Mouse (Mus musculus): ENCODE data around the gene Rab7.

Gene Rab7

DNA sequence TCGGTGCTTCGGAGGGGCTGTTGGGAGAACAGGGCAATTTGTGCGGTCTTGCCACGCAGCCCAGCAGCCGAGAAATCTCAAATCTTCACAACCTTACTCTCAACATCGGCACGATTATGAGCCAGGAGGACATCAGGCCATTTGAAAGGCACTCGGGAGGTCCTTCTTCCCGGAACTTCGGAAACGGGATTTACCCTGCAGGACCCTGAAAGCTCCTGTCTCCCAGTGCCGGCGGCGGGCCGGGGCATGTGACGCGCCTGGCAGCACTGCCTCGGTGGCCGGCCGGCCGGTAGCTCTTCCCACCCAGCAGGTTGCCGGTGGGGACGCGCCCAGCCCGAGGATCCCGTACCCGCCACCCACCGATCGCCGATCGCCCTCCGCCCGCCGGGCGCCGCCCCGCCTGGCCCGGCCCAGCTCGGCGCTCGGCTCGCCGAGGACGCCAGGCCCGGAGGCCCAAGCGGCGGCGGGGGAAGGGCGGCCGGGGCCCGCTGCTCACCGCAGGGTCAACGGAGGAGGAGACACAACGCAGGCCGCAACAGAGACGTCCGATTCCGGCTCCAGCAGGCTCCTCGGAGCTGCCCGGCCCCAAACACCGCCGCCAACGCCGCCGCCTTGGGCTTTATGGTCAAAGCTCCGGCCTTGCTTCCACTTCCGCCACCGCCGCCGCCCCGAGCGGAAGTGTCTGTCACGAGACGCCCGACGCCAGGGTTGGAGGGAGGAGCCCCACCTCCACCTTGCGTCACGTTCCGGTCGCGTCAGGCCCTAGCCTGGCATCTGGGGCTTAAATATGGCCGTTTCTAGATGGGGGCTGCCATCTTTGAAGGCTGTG, at the start of gene Rab7:
Gene Rab7, minus strand, starts transcription at position 694 of the 829 bp plus-strand sequence.
- peak; percentile 98 for DNase-seq

DNA sequence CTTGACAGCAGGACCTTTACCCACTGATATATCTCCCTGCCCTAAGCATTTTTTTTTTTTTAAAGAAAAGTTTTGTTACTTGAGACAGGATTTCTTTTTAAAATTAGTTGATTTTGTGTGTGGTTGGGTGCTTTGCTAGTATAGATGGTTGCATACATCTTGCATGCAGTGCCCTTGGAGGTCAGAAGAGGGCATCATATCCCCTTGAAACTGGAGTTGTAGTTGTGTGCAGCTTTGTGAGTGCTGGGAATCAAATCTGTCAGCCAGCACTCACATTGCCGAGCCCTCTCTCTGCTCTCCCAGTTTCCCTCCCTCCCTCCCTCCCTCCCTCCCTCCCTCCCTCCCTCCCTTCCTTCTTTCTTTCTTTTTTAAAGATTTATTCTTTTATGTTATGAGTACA, 43.9 kb upstream of the Rab7 start:
- no peak for DNase-seq

DNA sequence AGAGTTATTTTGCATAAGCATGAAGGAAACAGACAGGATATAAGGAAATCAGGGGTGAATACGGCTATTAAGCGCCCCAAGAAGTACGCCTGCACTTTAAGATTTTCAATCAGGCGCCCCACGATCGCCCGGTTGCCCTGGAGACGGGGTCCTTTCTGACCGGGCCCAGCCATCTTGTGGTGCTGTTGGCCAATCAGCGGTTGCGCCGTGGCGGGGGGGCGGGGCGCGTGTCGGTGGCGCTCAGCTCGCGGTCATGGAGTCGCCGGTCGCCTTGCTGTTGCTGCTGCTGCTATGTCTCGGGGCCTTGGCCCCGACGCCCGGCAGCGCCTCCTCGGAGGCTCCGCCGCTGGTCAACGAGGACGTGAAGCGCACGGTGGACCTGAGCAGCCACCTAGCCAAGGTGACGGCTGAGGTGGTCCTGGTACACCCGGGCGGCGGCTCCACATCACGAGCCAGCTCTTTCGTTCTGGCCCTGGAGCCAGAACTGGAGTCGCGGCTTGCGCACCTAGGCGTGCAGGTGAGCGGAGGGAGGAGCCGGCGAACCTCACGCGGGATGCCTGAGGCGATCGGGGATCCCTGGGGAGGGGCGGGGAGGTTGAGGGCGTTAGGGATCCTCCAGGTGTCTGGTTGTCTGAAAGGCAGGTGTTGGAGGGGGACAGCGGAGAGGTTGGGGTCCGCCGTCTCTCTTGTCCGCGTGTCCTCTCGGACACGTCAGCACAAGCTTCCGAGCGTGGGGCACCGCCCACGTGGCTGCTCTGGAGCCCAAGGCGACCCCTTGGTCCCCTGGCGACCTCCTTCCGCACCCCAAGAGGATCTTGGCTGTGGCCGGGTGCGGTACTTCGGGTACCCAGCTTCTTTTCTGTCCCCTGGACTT, 39.4 kb upstream of the Rab7 start, which contains the start of gene Rpn1:
Gene Rpn1, plus strand, starts transcription at position 205 of the 874 bp plus-strand sequence.
- peak; percentile 99 for DNase-seq

DNA sequence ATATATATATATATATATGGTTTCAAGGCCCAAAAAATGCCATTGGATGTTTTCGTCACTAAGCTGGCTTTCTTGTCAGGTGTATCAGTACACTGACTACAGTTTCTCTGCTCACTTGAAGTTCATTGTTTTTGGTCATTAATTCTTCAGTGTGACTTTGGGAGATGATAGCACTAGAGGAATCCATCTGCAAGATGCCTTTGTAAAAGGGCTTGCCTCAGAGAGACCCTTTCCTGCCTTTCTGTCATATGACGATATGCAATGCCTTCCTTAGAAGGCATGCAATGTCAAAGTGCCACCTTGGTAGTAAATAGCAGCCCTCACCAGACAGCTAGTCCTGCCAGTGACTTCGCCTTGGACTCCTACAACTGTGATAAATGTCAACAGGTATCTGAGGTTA, 38.6 kb upstream of the Rab7 start:
- DNase-seq = peak; percentile 13

DNA sequence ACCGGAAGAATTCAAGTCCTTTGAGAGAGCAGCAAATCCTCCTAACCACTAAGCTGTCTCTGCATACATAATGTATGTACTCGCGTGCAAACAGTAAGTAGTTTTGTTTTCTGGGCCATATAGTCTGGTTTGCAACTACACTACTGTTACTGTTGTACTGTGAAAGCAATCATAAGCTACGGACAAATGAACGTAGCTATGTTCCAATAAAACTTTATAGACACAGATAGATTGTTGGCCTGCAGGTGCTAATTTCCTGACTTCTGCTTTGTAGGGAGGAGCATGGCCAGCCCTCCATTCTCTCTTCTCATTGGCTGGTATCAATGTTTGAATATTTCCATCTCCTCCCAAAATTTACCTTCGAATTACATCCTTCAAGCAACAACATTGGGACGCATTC, 38.0 kb upstream of the Rab7 start:
- no peak for DNase-seq

DNA sequence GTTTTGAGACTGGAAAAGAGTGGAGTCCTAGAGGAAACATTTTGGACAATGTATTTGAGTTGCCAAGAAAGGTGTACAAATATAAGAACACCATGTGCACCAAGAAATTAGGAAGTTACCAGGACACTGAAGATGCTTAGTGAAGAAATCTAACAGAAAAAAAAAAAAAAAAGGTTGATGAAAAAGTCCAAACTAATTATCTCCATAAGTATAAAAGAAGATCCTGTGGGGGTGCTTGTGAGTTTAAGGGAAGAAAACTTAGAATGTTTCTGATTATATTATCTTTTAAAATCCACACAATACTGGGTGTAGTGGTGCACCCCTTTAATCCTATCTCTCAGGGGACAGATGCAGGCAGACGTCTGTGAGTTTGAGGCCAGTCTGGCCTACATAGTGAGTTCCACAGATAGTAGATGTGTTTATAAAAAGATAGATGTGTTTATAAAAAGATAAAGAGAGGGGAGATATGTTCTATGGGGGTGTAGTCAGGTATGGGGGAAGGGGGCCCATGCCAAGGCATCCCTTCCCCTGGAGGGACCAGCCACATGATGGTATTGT, 31.0 kb upstream of the Rab7 start:
- no peak for DNase-seq

DNA sequence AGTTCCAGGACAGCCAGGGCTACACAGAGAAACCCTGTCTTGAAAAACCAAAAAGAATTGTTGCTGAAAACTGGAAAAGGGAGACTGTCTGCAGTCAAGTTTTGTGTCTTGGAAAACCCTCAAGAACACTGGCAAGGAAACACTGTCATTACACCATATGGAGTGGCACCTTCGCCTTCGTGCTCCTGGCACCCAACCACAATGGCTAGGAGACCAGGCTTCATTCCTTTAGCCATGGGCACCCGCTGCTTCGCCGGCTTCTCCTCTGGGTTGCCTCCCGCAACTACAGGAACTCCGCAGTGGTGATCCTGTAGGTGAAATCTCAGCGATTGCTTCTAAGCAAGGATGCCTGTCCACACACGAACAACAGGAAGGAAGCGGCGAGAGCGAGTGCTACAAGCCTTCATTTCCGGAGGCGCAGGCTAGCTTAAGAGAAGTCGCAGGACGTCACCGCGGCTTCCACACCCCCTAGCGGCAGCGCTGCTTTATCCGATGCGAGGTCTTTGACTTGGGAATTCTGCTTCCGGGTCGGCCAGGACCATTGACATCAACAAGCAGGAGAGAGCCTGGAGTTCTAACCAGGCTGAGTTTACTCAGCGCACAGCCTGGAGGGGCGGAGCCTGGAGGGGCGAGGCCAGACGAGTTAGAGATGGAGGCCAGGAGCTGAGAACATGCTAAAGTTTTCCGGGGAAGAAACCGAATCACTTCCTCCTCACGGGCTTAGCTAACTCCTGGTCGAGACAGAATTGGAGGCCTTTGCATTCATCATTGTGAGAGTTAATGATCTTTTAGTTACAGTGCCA, 29.9 kb upstream of the Rab7 start:
- DNase-seq = peak; percentile 99

DNA sequence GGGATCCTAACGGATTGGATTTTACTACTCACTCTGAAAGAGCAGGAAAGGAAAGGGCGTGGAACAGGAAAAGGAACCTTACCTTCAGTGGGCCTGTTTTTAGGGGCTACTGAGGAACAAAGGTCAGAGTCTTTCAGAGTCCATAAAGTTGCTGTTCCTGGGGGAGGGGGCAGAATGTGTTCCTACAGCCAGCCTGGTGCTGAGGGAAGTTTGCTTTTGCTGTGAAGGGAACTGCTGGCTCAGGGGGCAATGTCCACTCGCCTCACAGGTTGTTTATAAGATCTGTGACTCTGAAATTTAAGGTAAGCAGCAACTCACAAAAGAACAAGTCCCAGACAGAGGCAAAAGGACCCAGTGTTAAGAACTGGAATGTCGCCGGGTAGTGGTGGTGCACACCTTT, 26.1 kb upstream of the Rab7 start:
- no peak for DNase-seq

DNA sequence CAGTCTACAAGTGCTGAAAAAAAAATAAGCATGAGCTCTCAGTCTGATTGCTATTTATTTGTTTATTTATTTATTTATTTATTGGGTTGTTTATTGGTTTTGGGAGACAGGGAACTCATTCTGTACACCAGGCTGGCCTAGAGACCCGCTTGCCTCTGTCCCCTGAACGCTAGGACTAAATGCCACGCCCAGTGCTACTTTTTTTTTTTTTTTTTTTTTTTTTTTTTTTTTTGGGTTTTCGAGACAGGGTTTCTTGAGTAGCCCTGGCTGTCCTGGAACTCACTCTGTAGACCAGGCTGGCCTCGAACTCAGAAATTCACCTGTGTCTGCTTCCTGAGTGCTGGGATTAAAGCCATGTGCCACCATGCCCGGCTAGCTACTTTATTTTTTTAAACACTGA, 25.4 kb upstream of the Rab7 start:
- no peak for DNase-seq

DNA sequence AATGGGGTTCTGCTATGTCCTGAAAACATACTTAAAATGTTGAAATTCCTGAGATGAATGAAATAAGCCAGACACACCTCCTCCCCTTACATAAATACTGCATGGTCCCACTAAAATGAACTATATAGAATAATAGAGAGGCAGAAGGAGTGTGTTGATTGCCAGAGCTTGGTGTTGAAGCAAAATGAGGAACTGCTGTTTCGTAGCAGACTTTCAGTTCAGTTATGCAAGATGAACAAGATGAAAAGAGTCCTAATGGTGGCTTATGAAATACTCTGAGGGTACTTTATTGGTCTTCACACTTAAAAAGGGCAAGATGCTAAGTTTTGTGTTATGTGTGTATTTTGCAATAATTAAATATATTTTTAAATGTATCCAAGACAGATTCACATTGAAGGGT, 23.7 kb upstream of the Rab7 start:
- DNase-seq = no peak

DNA sequence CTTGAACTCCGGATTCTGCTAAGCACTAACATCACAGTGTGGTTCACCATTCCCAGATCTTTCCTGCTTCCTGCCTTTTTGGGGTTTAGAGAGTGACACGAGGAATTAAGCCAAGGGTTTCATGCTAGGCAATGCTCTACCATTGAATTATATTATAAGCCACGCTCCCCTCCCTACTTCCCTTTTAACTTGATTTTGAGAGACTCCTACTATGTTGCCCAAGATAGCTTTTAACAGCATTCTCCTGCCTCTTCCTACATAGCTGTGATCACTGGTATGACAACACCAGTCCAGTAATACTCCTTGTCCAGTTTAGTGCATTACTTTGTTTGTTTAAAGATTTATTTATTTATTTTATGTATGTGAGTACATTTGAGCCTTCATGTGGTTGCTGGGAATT, 22.7 kb upstream of the Rab7 start:
- no peak for DNase-seq

DNA sequence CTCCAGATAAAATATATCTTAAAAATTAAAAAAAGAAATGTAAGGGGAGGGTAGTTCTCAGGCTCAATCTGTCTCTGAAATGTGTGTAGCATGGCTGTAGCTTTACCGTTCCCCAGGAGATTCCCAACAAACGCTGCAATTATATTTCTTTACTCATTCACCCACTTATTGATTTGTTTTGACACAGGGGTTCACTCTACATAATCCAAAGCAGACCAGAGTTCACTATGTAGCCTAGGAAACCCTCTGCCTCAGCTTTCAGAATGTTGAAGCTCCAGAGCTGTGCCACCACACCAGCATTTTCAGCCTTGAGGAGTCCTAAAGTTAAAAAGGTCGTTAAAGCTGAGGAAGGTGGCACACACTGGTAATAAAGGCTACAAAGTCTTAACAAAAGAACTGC, 20.9 kb upstream of the Rab7 start:
- DNase-seq = no peak

DNA sequence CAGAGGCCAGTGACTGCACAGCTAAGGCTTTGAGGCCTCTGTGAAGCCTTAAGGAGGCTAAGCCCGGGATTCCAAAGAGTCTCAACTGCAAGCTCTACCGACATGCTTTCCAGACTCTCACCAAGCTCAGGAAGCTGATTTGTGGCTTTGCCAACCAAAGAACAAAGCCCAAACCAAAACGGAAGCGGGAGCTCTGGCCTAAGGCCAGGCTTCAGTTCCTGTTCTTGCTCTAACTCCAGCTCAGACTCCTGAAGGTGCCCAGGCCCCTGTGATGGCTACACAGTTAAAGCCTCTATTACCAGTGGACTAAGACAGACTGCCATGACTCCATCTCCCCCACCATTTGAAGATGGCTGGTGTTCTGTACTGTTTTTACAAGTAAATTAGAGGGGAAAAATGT, 20.0 kb upstream of the Rab7 start:
- DNase-seq = peak; percentile 89

DNA sequence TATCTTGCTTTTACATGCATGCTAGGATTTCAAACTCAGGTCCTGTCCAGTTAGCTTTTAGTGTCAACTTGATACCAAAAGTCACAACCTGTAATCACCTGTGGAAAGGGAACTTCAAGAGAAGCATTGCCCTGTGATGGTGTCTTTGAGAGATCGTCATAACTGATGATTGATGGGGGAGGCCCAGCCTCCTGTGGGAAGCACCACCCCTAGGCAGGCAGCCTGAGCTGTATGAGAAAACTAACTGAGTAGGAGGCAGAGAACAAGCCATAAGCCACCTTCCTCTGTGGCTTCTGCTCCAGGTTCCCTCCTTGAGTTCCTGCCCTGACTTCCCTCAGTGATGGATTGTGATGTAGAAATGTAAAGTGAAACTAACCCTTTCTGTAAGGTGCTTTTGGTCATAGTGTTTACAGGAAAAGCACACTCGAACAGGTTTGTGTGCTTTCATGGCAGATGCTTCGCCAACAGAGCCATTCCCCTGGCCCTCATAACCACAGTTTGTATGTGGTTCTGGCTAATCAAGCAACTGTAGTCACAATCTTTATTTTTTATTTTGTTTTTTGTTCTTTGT, 19.1 kb upstream of the Rab7 start:
- no peak for DNase-seq

DNA sequence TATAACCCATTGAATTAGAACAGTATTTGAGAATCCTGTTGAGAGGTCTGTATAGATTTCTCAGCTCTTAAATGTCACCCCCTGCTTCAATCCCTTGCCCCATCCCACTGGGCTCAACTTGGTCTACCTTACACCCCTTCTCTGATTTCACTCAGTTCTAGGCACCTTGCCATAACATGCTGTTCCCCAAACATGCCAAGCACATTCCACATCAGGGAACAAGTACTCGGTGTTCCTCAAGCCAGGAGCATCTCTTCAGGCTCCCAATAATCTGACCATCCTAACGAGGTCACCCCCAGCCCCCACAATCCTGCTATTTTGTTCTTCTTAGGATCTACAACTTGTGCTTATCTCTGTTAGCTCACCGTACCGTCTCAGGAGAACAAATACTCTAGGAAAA, 17.3 kb upstream of the Rab7 start:
- no peak for DNase-seq

DNA sequence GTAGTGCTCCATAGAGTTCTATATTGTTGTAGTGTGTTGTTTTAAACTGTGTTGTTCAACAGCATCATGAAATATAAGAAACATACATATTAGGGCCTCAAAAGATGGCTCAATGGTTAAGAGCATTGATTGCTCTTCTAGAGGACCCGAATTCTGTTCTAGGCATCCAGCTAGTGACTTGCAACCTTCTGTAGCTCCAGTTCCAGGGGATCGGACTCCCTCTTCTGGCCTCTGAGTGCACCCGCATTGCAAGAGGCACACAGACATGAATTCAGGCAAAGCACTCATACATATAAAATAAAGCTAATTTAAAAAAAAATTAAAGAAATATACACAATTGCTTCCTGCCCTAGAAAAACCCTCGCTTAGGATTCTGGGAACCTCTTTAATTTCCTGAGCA, 16.3 kb upstream of the Rab7 start:
- no peak for DNase-seq

DNA sequence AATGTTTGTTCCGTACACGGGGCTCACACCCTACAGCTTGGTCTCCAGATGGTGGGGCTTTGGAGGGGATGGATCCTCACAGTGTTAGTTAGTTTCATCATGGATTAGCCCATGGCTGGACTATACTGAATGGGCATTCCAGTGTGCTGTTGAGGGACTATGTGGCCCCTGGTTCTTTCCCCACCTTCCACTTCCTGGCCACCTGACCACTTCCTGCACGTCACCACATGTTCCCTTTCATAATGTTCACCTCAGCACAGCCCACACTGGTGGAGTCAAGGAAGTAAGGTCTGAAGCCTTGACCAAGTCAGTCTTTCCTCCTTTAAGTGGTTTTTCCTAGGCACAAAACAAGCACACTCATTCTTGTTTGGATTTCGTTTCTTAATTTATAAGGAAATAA, 15.5 kb upstream of the Rab7 start:
- no peak for DNase-seq

DNA sequence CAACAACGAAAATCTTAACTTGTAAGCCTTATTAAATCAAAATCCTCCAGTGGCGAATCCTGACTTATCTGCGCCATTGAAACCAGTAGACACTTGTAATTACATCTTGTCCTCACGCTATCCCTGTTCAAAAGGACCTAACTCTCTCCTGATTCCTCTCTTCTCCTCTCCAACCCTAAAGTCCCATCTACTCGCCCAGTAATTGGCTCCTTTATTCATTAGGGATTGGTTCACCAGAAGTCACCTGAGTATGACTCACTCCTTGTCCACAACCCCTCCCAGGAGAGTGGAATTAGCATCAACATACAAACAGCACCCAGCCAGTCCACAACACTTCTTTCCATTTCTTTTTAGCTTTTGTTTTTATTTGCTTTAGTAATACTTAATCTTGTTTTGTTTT, 14.8 kb upstream of the Rab7 start:
- DNase-seq = no peak

DNA sequence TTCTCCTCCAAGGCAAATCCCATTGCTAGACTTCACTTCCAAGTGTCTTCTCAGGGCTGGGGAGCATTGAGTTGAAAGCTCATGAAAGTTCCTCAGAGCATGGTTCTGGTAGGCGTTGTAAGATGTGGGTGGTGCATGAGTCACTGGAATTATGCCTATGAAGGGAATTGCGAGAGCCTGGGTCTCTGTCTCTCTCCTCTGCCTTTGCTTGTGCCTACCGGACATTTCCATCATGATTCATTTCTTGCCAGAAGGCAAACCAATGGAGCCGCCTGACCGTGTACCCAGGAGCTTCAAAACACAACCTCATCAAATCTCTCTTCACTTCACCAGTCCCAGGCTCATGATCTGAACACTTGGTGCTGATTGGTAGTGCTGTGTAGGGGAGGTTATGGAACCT, 11.8 kb upstream of the Rab7 start:
- DNase-seq = no peak

DNA sequence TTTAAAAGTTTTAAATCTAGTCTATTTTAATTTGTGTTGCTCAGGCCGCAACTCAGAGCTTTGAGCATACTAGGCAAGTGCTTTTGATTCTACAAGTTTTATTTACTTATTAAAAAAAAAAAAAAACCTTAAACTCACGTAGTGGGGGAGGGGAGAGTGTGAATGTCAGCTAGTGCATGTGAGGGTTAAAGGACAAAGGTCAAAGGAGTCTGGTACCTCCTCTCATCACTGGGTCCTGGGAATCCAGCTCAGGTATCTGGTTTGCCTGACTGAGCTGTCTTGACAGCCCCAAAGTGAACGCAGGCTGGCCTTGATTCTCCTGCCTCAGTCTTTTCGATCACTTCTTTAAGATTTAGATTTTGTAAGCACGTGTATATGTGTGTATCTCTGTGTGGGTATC, 10.6 kb upstream of the Rab7 start:
- DNase-seq = no peak

DNA sequence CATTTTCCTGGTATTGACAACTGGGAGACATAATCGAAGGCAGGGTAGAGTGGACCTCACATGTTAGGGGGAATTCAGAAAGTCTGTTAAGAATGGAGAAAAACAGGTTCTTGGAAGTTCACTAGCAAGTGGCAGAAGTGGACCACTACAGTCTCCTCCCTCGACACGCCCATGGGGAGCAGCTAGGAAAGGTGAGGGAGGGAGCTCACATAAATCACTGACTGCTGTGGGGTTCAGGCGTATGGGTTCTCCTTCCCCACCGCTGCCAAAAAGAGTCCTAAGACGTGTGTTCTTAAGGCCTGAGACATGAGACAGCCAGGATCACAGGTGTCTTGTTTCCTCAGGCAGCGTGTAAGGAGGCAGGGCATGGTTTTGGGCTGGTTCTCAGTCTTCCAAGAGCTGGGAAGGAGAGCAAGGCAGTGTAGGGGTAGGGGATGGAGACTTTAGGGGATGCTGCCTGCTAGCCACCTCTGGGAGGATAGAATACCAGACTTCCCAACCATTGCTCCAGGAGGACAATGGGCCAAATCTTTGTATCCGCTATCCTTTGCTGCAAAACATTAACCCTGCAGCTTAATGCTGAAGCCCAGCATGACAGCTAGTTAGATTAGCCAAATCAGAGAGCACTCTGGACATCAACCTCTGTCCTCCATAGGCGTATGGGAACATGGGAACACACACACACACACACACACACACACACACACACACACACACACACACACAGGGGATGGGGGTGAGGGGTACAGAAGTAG, 9.2 kb upstream of the Rab7 start:
- DNase-seq = peak; percentile 29

Measured in lung, postnatal 36 days (tissue).